Comparison of ENCODE assay signal across 8 mouse cellular contexts in the genomic region with DNA sequence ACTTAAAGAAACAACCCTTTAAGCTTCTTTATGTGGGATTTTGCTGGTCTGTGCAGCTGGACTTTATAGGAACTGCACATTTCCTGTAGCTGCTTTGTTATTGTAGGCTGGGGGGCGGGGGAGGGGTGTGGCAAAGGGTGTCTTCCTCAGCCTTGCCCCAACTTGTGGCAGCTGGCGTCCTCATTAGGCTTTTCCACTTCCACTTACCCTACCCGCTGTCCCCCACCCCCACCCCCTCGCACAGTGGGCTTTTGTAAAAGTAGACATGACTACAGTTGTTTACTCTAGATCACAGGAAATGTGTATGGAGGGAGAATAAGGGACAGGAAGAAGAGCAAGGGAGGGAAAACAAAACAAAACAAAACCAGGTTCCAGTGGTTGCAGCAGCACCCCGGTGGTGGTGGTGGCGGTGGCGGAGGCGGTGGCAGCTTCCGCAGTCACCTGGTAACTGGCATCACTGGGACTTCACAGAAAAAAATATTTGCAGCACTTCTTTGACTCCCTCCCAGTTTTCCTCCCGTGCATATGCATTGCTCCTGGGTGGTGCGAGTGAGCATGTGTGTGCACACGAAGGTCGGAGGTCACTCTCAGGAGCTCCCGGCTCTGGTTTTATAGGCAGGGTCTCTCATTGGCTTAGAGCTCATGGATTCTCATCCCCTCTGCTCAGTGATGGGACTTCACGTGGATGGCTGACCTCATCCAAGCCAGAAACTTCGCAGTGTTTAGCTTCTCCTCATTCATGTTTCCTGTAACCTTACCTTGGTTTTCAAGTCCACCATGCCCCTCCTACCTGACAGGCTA. TPM values are rescaled to one million over a fixed set of nuclear protein-coding genes. Genes with fewer than 3 reads are reported as not detected.
DNase-seq lines count a peak whose midpoint lies in the region; ATAC-seq and TF ChIP-seq lines count a peak whose summit lies in the region.

No protein-coding gene starts in this region.

- no peak for TF ChIP-seq EP300 in CH12.LX (IDR thresholded peaks at IDR 0.05; ENCODE audit: low read length)

- no peaks in the 10 kb centered on the region for H3K27me3 ChIP-seq in CH12.LX (replicated peaks)

- H3K9me3 ChIP-seq in CH12.LX (replicated peaks; ENCODE audit: low read length) = no peaks in the 10 kb centered on the region

- no peak for DNase-seq in gastrocnemius, adult 2 months
- DNase-seq in gastrocnemius, postnatal 4 days (ENCODE audit: low spot score in 2 of 2) = no peak
- DNase-seq in CH12.LX (ENCODE audit: extremely low read depth) (no peak), adipocyte (ENCODE audit: low spot score) (no peak)
- DNase-seq in induced T-regulatory cell, adult 2 months (ENCODE audit: low read depth) = peak; percentile 87
- no peak for DNase-seq in cerebellum, adult 11-12 months
- no peak for DNase-seq in layer of hippocampus, adult 11-12 months (ENCODE audit: low spot score)

- peaks cover 29% of the 10 kb centered on the region for H3K79me2 ChIP-seq in CH12.LX (replicated peaks; ENCODE audit: control insufficient read depth, extremely low read depth, insufficient read depth, poor library complexity, severe bottlenecking)

- TF ChIP-seq CTCF in gastrocnemius, adult 2 months (IDR thresholded peaks at IDR 0.05) = no peak
- TF ChIP-seq CTCF in CH12.LX (conservative IDR thresholded peaks at IDR 0.05 in 1 of 2, IDR thresholded peaks at IDR 0.05 in 1 of 2; ENCODE audit: low read depth in 2 of 2, low read length in 2 of 2) = no peak

- dilution Hi-C loops in CH12.LX (cut with MboI; ENCODE audit: extremely low pct_ligation_motif_present, extremely low pct_unique_long_range_greater_than_20kb, low sequenced_read_pairs) = no loop called here

- no peak overlapping the region for H3K9ac ChIP-seq in CH12.LX (ENCODE audit: insufficient read depth, low read depth)

- H3K4me1 ChIP-seq in CH12.LX (ENCODE audit: control insufficient read depth in 1 of 2, insufficient read depth in 2 of 2) = peaks cover 11 to 32% of the 10 kb centered on the region in 2 experiments

- in situ Hi-C loops in CH12.LX (cut with MboI; ENCODE audit: low pct_ligation_motif_present, low pct_unique_long_range_greater_than_20kb, low sequenced_read_pairs) = no loop called here

- H3K27ac ChIP-seq in gastrocnemius, adult 2 months = peak overlapping the region; percentile 58
- no peak overlapping the region for H3K27ac ChIP-seq in CH12.LX (ENCODE audit: insufficient read depth, low read depth)

- H3K4me2 ChIP-seq in CH12.LX (ENCODE audit: insufficient read depth, low read depth, poor library complexity, severe bottlenecking) = peak overlapping the region; percentile 7

- H3K36me3 ChIP-seq in CH12.LX (replicated peaks in 1 of 2; ENCODE audit: control insufficient read depth in 1 of 2, insufficient read depth in 1 of 2, low read length in 1 of 2) = peaks cover 5 to 39% of the 10 kb centered on the region in 2 experiments

- H3K4me3 ChIP-seq in gastrocnemius, adult 2 months = peak overlapping the region; percentile 50
- no peak overlapping the region for H3K4me3 ChIP-seq in CH12.LX (replicated peaks in 1 of 3; ENCODE audit: low read depth in 2 of 3, low read length in 2 of 3, poor library complexity in 1 of 3)

- ATAC-seq in megakaryocyte progenitor cell, adult 5-6 weeks (replicated peaks; ENCODE audit: poor library complexity) = peak; percentile 36

- peak; percentile 18; the same call in 1 of the 2 replicates for TF ChIP-seq POLR2A in CH12.LX (IDR thresholded peaks at IDR 0.05; ENCODE audit: low read depth, low read length)

- intact Hi-C loops in gastrocnemius, adult 2 months (cut with DNase I) = no loop called here

- TF ChIP-seq RAD21 in CH12.LX (IDR thresholded peaks at IDR 0.05; ENCODE audit: low read depth, low read length) = no peak

TF ChIP-seq in CH12.LX, 34 proteins besides CTCF, POLR2A, EP300 and RAD21:
- TF ChIP-seq JUND (conservative IDR thresholded peaks at IDR 0.05; ENCODE audit: low read depth, low read length) (no peak), HCFC1 (IDR thresholded peaks at IDR 0.05; ENCODE audit: low read depth, low read length) (no peak), ZMIZ1 (IDR thresholded peaks at IDR 0.05; ENCODE audit: low read depth, low read length) (no peak), SIN3A (IDR thresholded peaks at IDR 0.05; ENCODE audit: low read length) (peak; percentile 40; the same call in 1 of the 2 replicates), ZNF384 (IDR thresholded peaks at IDR 0.05; ENCODE audit: low read depth, low read length) (no peak), CHD1 (IDR thresholded peaks at IDR 0.05; ENCODE audit: low read depth, low read length) (no peak), POLR2AphosphoS2 (IDR thresholded peaks at IDR 0.05; ENCODE audit: low read depth, low read length) (no peak), IRF4 (IDR thresholded peaks at IDR 0.05; ENCODE audit: low read depth, low read length) (0 out of 2 replicates have a peak, but pooled peaks have one; percentile 9)
TF ChIP-seq in CH12.LX: peak in this region for 2.

RNA-seq across cellular contexts. Expression of gene Fam160b1, which starts 4.8 kb away (rescaled TPM):
- 10 to 100 TPM; 12.0 to 17.4 TPM for total RNA-seq in gastrocnemius, adult 2 months (2021)
- 10 to 100 TPM; 15.7 to 17.2 TPM for total RNA-seq in gastrocnemius, postnatal 4 days (2021)
- 4.1 and 4.4 TPM in 2 replicates for total RNA-seq in CH12.LX (2012; rRNA removed)
- total RNA-seq in CH12.LX (2014; rRNA removed) = 4.8 and 4.9 TPM in 2 replicates
- 6.5 and 7.7 TPM in 2 replicates for polyA plus RNA-seq in CH12.LX (2012; ENCODE audit: insufficient read length, low read depth)
- 18.8 and 23.0 TPM in 2 replicates for total RNA-seq in megakaryocyte progenitor cell, adult 5-6 weeks (2015)
- total RNA-seq in megakaryocyte progenitor cell, adult 5-6 weeks (2017) = 12.7 and 13.2 TPM in 2 replicates

RNA-seq across cellular contexts. Expression of gene Ablim1, which starts 40.9 kb away (rescaled TPM):
- 10 to 100 TPM; 38.5 to 56.1 TPM for total RNA-seq in gastrocnemius, adult 2 months (2021)
- total RNA-seq in gastrocnemius, postnatal 4 days (2021) = 10 to 100 TPM; 56.8 to 65.5 TPM
- total RNA-seq in CH12.LX (2012; rRNA removed) = 0.59 and 0.85 TPM in 2 replicates
- 1.2 and 2.0 TPM in 2 replicates for total RNA-seq in CH12.LX (2014; rRNA removed)
- polyA plus RNA-seq in CH12.LX (2012; ENCODE audit: insufficient read length, low read depth) = 2.0 and 2.4 TPM in 2 replicates
- 6.1 and 7.0 TPM in 2 replicates for total RNA-seq in megakaryocyte progenitor cell, adult 5-6 weeks (2015)
- total RNA-seq in megakaryocyte progenitor cell, adult 5-6 weeks (2017) = 6.7 and 8.1 TPM in 2 replicates

Comparison
In these comparisons a context has a peak if more than half of its experiments do, and no peak if none do; other contexts are left out.
1. RNA of gene Ablim1, which starts 40.9 kb away (total RNA-seq): 56.8 to 65.5 TPM in gastrocnemius, postnatal 4 days and 38.5 to 56.1 TPM in gastrocnemius, adult 2 months; 6.1 to 8.1 TPM in megakaryocyte progenitor cell, adult 5-6 weeks and 0.59 to 2.0 TPM in CH12.LX; every median in the first group is over 4 times any median in the second.